Mouse (Mus musculus) spleen, postnatal 10 days (tissue): Measurements from ENCODE around the gene Nuak1.

Experiments used
- DNase-seq, 2 experiments: peaks; one replicate each; pipeline ENCODE4 v3.0.0; 2021 to 2022; ENCODE audit warnings: low spot score in 2 of 2

Nuak1 gene

DNA sequence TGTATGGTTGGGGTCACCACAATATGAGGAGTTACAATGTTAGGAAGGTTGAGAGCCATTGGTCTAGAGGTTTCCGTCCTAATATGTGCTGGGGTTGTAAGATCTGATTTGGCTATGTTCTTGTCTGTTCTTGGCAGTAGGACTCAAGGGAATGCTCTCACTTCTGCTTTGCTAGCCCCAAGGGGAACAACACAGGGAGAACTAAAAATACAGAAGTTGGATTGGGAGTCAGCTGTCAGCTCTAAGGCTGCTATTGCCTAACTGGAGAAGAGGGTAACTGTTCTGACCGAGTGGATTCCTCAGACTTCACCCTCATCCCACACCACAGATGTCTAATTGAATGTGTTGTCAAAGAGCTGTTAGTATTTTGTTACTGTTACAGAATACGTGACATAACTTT is 101.6 kb downstream of the Nuak1 start:
- no peak for DNase-seq

DNA sequence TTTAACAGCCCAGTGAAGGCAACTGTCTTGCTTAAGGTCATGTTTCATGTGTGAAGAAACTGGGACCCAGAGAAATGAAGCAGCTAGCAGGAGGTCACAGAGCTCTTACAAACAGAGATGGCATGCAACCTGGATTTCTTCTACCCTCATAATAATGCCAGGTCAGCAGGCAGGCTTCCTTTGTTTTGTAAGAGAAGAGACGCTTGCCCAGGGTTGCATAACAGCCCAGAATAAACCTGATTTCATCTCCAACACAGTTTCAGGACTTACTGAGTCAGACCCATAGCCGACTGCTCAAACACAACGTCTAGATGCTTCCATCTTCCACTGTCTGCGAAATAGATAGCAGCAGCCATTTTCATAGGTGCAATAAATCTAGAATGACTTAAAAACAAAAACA is 105.0 kb downstream of the Nuak1 start:
- DNase-seq: no peak

DNA sequence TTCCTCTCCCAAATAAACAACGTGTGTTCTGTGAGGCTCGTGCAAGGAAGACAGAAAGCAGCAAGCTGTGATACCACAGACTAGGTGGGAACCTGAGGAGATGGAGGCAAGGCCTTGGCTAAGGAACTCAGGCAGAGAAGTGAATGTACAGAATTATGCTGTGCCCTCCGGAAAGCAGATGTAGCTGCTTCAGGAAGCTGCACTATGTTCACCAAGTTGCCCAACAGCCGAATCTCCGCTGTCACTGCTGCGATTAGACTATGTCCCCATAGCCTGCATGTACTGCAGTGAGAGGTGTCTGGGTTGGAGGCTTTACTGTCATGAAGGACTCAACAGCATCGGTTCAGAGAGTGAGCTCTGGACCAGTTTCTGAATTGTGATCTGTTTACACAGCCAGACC is 110.6 kb downstream of the Nuak1 start:
- no peak for DNase-seq

DNA sequence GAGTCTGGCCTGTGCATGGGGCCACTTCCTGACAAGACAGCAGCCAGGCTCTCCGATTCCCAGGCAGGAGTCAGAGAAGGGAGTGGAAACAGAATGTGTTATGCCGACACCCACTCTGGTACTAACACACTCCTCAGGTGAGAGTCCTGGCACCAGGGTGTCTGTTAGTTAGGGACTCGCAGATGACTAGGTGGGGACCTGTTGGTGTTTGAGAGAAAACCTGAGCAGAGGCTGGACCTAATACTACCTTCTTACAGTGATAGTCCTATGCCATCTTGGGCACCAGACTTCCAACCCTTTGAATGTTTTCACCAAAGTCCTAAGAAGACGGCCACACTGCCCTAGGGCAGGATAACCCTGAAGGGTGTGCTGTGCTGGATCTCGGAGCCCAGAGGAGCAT is 111.1 kb downstream of the Nuak1 start:
- no peak for DNase-seq

DNA sequence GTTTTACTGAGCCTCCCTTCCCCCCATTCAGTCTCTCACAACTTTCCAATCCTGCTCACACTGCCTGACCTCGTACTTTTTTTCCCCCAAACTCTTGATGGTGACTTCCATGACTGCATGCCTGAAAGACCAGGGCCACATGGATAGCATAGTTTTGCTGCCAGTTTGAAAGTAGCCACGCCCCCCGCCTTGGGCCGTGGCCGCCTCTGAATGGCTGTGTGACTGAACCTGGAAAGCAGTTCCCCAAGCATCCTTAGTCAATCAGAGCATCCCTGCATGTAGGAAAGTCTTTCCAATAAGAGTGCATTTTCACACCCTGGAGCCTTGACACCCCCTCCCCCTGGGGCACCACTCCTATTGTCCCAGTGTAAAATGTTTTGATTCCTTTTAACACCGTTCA is 116.4 kb downstream of the Nuak1 start:
- no peak for DNase-seq
